Mouse (Mus musculus): ENCODE results near the gene Rtp1. TPM values are rescaled to one million over a fixed set of nuclear protein-coding genes. Genes with fewer than 3 reads are reported as not detected.
A peak's percentile ranks its signal among the peaks of the same experiment; 100 is the strongest.

Gene Rtp1
- total RNA-seq (2021): not detected

DNA sequence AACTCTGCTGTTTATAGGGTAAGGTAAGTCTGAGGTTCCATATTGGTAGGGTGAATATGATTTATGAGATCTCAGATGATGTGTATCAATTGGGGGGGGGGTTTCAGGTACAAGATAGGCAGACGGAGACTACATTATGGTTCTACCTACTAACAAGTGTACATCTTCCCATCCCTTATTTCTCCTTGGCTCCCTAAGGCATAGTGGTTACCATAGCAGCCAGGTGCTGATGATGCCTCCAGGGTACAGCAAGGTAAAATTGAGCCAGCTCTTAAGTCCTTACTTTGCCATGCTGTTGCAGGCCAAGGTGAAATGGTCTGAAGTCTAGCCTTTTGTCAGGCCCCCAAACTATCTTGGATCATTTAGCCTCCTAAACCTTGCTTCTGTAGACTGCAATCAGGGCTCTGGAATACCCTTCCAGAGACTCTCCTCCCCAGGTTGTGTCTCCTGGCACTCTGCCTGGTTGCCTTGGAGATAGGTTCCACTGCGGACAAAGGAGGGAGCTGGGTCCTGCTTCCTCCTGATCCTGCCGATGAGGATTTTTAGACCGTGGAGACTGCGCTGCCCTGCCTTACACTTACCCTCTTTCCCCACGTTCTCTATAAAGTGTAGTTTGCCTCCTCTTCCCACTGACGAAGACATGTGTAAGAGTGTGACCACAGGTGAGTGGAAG, at the start of gene Rtp1:
Gene Rtp1 (plus strand): TSS at position 487 of the 673 bp plus-strand sequence.
- intact Hi-C loops (cut with DNase I): no loop called here
- DNase-seq (ENCODE audit: low spot score): no peak

DNA sequence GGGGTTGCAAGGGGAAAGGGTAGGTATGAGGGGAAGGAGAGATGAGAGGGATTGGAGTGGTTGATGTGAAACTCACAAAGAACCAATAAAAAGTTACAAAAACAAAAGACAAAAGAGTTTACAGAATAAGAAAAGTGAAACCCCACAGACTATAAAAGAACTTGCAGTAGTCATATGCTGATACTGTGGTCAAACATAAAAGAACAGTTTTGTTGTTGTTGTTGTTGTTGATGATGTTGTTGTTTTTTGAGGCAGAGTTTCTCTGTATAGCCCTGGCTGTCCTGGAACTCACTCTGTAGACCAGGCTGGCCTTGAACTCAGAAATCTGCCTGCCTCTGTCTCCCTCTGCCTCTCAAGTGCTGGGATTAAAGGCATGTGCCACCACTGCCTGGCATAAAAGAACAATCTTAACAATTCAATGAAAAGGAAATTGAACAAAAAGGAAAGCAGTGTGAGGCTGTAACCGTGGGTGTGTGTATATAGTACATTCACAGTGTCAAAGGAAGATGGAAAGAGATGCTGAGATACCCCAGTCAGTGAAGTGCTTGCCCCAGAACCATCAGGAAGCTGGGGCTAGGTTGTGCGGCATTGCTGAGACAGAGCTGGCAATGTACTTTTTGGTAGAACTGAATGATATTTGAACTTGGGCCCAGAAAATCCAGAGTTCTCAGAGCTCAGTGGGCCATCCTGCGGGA, 49.2 kb upstream of the Rtp1 start:
- intact Hi-C loops (cut with DNase I): no loop called here
- no peak for DNase-seq (ENCODE audit: low spot score)

DNA sequence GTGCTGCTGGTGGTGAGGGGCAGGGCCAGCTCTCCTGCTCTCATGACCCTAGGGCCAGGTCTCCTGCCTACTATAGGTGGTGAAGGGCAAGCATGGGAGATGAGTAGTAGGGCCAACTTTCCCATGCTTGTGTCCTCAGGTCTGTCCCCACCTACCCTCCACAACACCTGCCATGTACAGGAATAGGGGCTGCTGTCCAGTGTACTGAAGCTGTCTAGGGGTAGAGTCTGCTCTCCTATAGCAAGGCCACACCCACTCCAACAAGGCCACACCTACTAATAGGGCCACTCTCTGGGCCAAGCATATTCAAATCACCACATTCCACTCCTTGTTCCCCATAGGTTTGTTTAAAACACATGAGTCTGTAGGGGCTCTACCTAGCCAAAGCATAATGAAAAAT, 44.6 kb upstream of the Rtp1 start:
- intact Hi-C loops (cut with DNase I): no loop called here
- no peak for DNase-seq (ENCODE audit: low spot score)

DNA sequence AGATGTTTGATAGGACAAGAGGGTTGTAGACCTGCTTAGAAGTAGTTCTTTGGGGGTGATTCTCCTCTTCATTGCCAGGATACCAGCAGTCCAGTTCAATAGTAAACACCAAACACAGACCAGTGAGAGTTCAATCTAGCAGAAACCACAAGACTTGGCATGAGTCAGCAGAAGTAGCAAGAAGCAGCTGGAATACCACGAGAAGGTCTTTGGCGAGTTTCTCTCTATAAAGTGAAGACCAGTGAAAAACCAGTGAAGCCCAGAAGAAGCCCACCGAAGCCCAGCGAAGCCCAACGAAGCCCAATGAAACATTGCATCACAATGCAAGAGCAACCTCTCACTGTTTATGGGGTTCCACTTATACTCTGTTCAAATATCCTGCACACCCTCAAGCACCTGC, 31.0 kb upstream of the Rtp1 start:
- intact Hi-C loops (cut with DNase I): no loop called here
- no peak for DNase-seq (ENCODE audit: low spot score)

DNA sequence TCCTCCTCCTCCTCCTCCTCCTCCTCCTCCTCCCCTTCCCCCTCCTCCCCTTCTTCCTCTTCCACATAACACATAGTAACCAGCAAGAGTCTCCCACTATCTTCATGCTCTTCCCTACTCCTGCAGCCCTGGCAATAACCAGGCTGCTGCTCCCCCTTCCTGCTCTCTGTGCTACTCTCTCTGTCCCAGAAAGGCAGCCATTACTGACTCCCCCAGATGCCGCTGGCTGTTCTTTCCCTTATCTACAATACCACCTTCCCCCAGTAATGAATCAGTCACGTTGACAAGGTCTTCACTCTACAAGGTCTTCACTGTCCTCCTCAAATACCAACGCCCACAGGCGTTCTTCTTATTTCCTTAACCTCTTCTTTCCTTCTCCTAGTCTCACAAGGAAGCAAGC, 27.5 kb upstream of the Rtp1 start:
- intact Hi-C loops (cut with DNase I): no loop called here
- DNase-seq (ENCODE audit: low spot score): no peak

DNA sequence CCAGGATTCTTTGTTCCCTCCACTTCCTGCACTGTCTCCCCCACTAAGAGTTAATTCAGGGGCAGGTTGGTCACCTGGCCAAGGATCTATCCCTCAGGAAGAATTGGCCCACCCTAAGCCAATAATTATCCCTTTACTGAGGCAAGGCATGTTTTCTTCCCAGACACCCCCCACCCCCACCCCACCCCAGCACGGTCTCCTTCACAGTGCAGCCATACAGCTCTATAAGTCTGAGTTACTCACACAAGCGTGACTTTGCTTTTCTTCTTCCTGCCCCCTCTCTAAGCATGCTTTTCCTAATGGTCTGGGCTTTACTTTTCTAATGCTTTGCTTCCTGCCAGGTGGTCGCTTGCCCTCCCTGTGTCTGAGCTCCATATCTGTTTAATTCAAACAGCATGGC, 27.0 kb upstream of the Rtp1 start:
- intact Hi-C loops (cut with DNase I): loop anchor here (2.0 kb wide), 2 partner anchors 177 to 313 kb away; partner anchors contain the start of gene St6gal1
- DNase-seq (ENCODE audit: low spot score): no peak

DNA sequence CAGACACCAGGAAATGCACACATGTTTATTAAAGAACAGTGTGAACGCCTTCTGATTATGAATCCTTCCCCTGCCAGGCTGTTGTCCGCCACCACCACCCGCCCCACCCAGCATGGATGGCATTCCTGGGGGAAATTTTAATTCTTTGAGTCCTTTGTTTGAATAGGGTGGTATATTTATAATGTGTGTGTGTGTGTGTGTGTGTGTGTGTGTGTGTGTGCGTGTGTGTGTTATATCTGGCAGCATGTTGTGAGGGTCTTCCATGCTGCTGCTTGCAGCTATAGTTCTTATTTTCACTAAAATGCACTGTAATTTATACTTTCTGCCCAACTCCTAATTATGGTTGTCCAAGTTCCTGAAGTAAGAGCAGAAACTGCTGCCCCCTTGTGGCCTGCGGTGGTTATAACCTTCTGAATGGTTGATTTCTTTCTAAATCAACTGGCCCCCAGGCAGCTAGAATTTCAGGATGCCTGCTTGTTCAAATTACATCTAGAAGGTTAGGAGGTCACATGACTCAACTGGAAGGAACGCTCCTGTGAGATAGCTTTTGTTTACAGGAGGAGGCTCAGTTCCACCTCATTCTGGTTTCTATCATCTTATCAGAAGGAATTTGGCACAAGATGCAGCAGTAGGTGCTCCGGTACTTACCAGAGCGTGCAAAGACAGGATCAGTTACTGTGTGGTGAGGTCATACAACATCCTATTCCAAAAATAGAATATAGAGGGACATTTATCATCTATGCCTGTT, 25.8 kb upstream of the Rtp1 start:
- intact Hi-C loops (cut with DNase I): loop anchor here (1.0 to 2.0 kb wide), 3 partner anchors 178 to 314 kb away; partner anchors contain the start of gene St6gal1
- DNase-seq (ENCODE audit: low spot score): peak; percentile 16

DNA sequence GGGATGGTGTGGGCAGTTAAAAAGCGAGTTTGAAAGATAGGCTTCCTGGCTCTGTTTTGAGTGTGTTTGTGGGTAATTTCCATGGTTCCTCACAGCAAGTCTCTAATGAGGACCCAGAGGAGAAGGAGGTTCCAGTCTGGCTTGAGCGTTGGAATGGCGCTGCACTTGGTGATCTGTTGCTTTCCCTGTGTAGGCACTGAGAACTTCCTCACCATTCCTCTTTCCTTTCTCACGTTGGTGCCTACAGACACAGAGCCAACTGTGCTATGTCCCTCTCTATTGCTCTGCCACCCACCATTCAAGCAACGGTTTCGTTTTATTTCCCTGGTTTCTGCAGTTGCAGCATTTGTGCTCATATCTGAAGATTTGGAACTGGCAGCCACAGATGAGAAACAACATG, 16.0 kb upstream of the Rtp1 start:
- no peak for DNase-seq (ENCODE audit: low spot score)
- intact Hi-C loops (cut with DNase I): no loop called here

DNA sequence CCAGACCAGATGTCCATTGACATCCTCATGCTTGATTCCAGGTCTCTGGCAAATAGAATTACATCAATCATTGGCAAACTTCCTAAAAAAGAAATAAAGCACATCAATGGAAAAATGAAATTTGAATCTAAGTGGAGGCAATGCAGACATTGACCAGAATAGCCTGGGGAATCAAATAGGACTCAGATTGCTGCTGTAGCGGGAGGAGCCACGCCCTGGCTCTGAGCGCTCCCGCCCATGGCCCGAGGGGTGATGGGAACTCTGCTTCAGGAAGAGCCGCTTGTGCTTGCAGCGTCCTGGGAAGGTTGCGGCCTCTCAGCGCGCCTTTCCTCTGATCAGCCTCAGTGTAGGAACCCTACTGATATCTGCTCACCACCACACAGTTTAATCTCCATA, 12.7 kb upstream of the Rtp1 start:
- DNase-seq (ENCODE audit: low spot score): peak; percentile 18
- intact Hi-C loops (cut with DNase I): no loop called here

DNA sequence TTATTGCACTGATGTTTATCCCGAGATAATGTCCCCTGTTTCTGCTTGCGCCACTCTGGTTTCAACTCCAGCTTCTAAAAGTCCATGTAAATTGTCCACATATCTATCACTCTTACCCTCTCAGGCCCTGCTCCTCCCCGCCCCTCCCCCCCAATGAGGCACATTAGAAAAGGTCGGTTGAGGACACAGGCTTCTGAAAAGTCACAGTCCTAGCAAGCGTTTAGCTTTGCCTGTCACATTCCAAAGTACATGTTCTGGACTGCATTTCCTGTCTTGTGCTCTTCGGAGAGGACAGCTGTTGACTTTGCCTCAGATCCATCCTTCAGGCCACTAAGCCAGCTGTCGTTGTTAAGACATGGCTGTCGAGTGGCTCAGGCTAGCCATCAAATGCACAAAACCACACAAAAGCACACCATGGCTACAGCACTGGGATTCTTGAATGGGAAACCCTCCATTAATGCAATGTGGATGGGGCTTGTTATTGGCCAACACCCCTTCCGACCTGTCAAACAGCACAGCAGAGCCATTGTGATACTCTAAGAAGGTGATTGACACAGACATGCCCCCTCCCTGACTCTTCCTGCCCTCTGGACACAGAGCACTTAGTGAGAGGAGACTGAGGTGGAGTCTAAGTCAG, 12.2 kb upstream of the Rtp1 start:
- intact Hi-C loops (cut with DNase I): no loop called here
- DNase-seq (ENCODE audit: low spot score): no peak

DNA sequence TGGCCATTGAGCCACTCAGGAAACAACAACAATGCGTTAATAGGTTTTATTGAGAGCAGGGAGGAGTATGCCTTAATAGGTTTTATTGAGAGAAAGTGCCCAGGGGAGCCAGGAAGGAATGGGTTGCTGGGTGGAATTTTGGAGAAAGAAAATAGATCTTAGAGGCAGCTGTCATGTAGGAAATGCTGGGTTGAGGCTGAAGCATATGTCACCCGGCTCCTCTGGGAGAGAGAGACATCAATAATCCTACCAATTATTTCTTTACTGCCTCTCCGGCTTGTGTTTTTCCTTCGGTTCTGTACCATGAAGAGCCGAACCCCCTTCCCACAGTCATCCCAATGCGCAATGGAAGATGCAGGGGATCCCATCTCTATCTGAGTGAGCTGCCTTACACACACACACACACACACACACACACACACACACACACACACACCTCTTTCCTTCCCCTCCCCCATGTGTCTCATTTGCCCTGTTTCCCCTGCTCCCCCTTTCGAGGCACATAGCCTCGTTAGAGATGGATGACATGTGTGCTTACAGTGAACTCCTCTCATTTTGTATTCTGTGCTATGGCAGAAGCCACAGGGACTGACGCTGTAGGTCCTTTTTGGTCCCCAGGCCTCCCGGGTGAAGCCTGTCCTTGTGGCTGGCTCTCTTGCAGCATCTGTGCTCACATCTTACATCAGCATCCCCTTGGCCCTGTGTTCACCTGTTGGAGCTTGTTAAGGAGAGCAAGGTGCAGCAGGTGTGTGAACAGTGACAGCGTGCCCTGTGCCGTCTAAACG, 11.3 kb upstream of the Rtp1 start:
- intact Hi-C loops (cut with DNase I): no loop called here
- no peak for DNase-seq (ENCODE audit: low spot score)

DNA sequence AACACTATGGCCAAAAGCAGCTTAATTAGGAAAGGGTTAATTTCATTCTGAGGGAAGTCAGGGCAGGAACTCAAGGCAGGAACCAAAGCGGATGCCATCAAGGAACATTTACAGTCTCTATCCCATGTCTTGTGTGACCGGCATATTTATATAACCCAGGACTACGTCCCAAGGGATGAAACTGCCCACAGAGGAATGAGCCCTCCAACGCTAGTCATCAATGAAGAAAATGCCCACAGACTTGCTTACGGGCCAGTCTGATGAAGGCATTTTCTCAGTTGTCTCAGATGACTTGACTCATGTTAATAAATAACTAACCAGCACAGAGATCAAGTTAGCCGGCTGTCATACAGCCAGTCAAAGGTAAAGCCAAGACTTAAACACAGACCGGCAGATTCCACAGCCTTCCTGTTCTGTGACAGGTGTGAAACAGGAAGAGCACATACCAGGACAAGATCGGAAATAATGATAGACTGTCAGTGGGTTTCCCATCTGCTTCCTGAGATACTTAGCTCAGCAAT, 9.3 kb upstream of the Rtp1 start:
- intact Hi-C loops (cut with DNase I): no loop called here

DNA sequence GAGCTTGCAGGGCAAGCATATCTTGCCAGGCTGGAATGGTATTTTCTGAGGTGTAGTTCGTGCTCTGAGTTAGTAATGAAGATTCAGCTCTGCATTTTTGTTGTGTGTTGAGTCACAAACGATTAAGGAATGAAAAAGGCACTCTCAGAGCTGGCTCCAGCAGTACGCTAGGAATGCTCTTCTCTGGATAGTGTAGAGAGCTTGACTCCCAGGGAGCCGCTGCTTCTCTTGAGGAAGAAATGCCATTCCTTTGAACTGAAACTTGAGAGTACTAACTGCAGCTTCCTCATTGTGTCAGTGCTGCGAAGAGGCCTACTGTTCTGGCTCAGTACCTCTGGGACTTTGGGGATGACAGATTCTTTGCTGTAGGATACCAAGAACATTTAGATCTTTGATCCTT, 5.1 kb upstream of the Rtp1 start:
- DNase-seq (ENCODE audit: low spot score): no peak
- intact Hi-C loops (cut with DNase I): no loop called here

More for the DNA sequence above, 9.3 kb upstream of the Rtp1 start:
- no peak for DNase-seq (ENCODE audit: low spot score)

DNA sequence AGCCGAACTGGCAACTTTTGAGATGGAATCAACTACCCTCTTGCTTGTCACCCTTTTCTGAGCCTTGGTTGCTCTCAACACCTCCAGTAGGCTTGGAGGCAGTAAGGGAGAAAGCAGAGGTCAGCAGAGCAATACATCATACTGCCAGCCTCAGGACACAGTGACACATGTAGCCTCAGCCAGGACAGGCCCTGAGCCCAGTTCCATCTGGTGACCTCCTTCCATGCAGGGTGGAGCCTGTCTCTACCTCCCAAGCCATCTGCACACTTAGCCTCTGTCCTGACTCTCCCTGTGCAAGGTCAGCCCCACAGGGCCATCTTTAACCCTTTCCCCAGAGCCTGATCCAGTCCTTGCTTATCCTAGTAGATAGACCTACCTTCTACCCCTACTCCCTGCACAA, 1.2 kb upstream of the Rtp1 start:
- DNase-seq (ENCODE audit: low spot score): no peak
- intact Hi-C loops (cut with DNase I): no loop called here

DNA sequence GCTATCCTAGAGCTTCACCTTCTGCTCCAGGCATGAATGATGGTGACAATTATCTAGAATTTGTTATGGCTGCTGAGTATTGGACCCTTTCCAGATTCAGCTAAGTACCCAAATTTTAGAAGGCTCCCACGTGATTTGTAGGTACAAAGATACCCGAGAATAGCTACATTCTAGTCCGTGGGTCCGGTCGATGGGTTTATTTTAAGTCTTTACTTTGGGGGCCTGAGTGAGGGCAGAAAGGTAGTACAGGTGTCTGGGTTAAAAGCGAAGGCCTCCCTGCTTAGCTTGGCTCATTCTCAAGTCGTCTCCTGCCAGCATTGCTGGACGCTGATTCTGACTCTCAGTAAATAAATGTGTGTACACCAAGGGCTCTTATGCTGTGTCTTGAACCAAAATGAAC, 1.1 kb downstream of the Rtp1 start:
- DNase-seq (ENCODE audit: low spot score): no peak
- intact Hi-C loops (cut with DNase I): no loop called here

DNA sequence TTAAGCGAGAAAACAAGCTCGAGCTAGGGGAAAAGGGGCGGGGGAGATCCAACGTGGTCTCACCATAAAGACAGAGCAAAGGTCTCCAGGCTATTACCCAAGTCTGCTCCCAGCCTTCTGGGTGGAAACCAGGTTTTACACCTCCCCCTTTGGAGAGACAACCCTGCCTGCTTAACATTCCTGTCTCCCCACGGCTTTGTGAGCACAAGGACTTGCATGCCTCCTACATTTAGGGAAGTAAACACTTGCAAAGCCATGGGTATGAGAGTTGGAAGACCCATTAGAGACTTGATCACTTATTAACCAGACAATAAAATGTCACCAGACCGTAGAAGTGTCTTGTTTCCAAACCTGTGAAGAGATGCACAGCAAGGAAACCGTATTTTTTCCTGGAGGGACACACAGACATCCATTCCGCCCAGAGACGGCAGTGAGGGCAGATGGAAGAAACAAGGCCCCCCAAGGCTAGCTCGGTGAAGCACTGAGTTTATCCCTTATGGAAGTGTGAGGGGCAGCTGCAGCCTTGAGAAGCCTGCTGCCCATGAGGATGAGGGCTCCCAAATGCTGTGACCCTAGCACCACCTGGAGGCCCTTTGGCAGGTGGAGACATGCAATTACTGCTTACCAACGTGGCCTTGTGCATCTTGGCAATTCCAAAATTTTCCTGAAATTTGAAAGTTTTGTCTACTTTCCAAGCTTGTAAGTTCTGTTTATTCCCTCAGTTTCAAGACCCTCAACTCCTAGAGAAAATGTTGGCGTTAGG, 8.7 kb downstream of the Rtp1 start:
- no peak for DNase-seq (ENCODE audit: low spot score)
- intact Hi-C loops (cut with DNase I): no loop called here

DNA sequence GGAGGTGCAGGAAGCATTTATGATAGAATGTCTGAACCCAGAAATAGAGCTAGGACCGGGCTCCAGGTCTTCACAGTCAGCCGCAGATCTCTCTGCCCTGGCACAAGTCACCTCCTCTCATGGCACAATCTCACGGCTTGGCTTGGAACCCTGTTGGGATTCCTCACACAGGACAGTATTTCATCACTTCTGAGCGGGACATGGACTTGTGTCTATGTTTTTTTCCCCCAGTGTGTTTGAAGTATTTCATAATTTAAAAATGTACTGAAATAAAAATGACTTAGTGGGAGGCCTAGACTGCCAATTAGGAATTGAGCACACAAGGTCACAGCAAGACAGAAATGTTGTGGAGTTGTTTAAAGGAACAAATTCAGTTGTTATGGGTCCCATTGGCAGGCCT, 15.3 kb downstream of the Rtp1 start:
- DNase-seq (ENCODE audit: low spot score): no peak
- intact Hi-C loops (cut with DNase I): no loop called here

DNA sequence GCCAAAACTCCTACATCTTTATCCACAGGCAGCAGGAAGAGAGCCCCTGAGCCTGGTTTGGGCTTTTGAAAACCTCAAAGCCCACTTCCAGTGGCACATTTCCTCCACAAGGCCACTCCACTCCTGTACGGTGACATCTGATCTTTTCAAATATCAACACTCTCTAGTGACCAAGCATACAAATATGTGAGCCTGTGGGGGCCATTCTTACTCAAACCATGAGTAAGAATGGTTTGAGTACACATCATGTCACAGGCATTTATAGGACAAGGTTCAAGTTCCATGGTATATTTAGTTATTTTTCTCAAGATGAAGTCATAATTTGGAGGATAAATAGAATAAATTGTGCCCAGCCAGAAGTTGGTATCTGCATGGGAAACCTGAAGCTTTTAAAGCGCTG, 21.0 kb downstream of the Rtp1 start:
- intact Hi-C loops (cut with DNase I): no loop called here
- no peak for DNase-seq (ENCODE audit: low spot score)

DNA sequence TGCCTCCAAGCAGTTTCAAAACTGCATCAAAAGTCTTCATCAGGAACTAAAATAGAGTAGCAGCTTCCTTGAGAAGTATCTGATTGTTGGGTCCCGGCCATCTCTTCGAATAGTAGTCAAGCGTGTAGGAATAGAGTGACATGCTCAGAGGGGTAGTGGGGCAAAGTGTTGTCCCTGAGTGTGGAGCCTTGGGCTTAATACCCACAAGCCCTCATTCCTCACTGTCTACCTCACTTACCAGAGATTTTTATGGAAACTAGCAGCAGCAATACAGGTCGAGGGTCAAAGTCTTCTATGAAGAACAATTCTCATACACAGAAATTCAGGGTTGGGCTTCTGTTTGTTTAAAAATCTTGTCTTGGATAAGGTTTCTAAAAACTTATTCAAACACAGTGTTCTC, 21.9 kb downstream of the Rtp1 start:
- intact Hi-C loops (cut with DNase I): no loop called here
- no peak for DNase-seq (ENCODE audit: low spot score)
